Mouse (Mus musculus) spleen, adult 2 months (tissue): ENCODE measurements at regions not wholly inside any gene's neighbourhood (a gene's known extent, or its start where the extent isn't known, plus 50 kb on each side); places are given as distances from the start of the nearest gene placed in this dataset.

ENCODE experiments used
- CTCF ChIP-seq: fragments of 200-500 bp; IDR thresholded peaks from 2 replicates; pipeline ENCODE4 v1.5.1; 2011; ENCODE audit warnings: mild to moderate bottlenecking, inconsistent platforms; ENCODE audit not compliant: insufficient read depth, insufficient read length, insufficient replicate concordance; ENCODE audit errors: extremely low read depth
- POLR2A ChIP-seq: fragments of 200-500 bp; IDR thresholded peaks from 2 replicates; pipeline ENCODE4 v1.6.1; 2011; ENCODE audit warnings: low read depth, low read length, inconsistent platforms

DNA sequence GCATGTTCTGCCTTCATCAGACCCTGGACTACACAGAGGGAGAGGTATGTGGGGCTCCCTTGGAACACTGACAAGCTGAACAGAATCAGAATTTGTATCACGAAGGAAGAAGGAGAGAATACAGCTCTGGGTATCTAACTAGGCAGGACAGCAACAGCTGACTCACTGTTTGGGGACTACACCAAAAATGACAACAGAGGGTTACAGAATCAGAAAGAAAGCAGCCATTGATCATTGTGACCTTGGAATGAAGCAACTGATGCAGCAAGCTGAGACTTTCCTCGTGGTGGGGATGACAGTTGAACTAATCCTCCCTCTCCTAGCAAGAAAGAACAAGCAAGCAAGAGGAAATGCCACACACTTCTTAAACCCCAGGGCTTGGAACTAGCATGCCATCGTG lies 135.0 kb upstream of the Gnao1 start:
- TF ChIP-seq POLR2A: no peak
- no peak for TF ChIP-seq CTCF
